Mouse (Mus musculus) liver, embryonic 14.5 days (tissue): Measurements from ENCODE around the gene Josd1.

Source experiments
- CTCF ChIP-seq: IDR thresholded peaks from 2 replicates; pipeline ENCODE4 v1.5.1; 2016; ENCODE audit warnings: antibody characterized with exemption, low read depth, control low read depth
- EP300 ChIP-seq: IDR thresholded peaks from 2 replicates; pipeline ENCODE4 v1.6.1; 2016; ENCODE audit warnings: antibody characterized with exemption, low read depth

DNA sequence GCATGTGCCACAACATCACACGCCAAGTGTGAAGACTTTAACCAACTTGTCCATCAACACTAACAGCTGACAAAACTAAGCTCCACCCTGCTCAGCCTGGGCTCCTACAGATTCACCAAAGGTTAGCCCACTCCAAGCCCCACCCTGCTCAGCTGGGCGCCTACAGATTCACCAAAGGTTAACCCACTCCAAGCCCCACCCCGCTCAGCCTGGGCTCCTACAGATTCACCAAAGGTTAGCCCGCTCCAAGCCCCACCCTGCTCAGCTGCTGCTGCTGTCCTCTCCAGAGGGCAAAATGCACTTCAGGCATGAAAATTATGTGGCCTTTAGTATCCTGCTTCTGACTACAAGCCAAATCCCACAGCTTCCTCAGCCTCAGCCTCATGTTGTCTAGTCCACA is 5.7 kb downstream of the Josd1 start:
- no peak for TF ChIP-seq CTCF
- TF ChIP-seq EP300 = no peak
